Comparison of ENCODE assay signal across 14 mouse cellular contexts in genomic region chr8:108595721-108596495, GRCm38 (mm10).
DNase-seq lines count a peak whose midpoint lies in the region; ATAC-seq and TF ChIP-seq lines count a peak whose summit lies in the region.
"Had no signal": no experiment of that assay in that cellular context is flagged by ENCODE, and none has a peak within 500 bp of the region (broad histone marks: within the 10 kb centered on the region; RNA-seq: fewer than 3 reads in every experiment).

No protein-coding gene starts in this region.

- TF ChIP-seq CTCF in kidney, postnatal 0 days (IDR thresholded peaks at IDR 0.05; ENCODE audit: low read depth): no peak

- H3K4me3 ChIP-seq in heart, embryonic 12.5 days: no peak overlapping the region
- no peak overlapping the region for H3K4me3 ChIP-seq in heart, embryonic 15.5 days
- no peak overlapping the region for H3K4me3 ChIP-seq in kidney, postnatal 0 days (replicated peaks; ENCODE audit: low read depth, low read length)
- no peak overlapping the region for H3K4me3 ChIP-seq in lung, embryonic 16.5 days (ENCODE audit: low read length)
- H3K4me3 ChIP-seq: erythroblast, embryonic 14.5 days had no signal

- no peak overlapping the region for H3K27ac ChIP-seq in heart, embryonic 12.5 days (ENCODE audit: poor library complexity, severe bottlenecking)
- H3K27ac ChIP-seq in heart, embryonic 15.5 days: peak overlapping the region; percentile 53; the same call in 1 of the 2 replicates
- peak overlapping the region; percentile 42; the same call in 1 of the 2 replicates for H3K27ac ChIP-seq in kidney, postnatal 0 days
- peak overlapping the region; percentile 83 for H3K27ac ChIP-seq in lung, embryonic 16.5 days (ENCODE audit: low read length)
- H3K27ac ChIP-seq: stomach, postnatal 0 days had no signal

- 65% methylated on average over 19 of the region's 19 CpGs for WGBS in heart, embryonic 12.5 days
- WGBS in heart, embryonic 15.5 days: 59% methylated on average over 19 of the region's 19 CpGs
- 66% methylated on average over 19 of the region's 19 CpGs for WGBS in kidney, postnatal 0 days
- WGBS in lung, embryonic 16.5 days: 41% methylated on average over 19 of the region's 19 CpGs

- no peak overlapping the region for H3K4me2 ChIP-seq in heart, embryonic 12.5 days
- H3K4me2 ChIP-seq in heart, embryonic 15.5 days: no peak overlapping the region
- no peak overlapping the region for H3K4me2 ChIP-seq in kidney, postnatal 0 days (ENCODE audit: low read length)
- 0 out of 2 replicates have a peak overlapping the region, but pooled peaks have one; percentile 23 for H3K4me2 ChIP-seq in lung, embryonic 16.5 days (ENCODE audit: low read depth, low read length)
- H3K4me2 ChIP-seq: midbrain, embryonic 11.5 days had no signal

- no peaks in the 10 kb centered on the region for H3K36me3 ChIP-seq in heart, embryonic 12.5 days
- no peaks in the 10 kb centered on the region for H3K36me3 ChIP-seq in heart, embryonic 15.5 days
- H3K36me3 ChIP-seq in kidney, postnatal 0 days (ENCODE audit: insufficient read depth, low read length): no peaks in the 10 kb centered on the region
- no peaks in the 10 kb centered on the region for H3K36me3 ChIP-seq in lung, embryonic 16.5 days (ENCODE audit: control insufficient read depth, insufficient read depth, low read length)

- no peak for ATAC-seq in heart, embryonic 12.5 days (ENCODE audit: insufficient number of reproducible peaks, low FRiP score)
- ATAC-seq in heart, embryonic 15.5 days (replicated peaks; ENCODE audit: insufficient number of reproducible peaks, insufficient read depth, low FRiP score, low read depth): no peak
- ATAC-seq in kidney, postnatal 0 days (replicated peaks; ENCODE audit: low FRiP score, low read depth): no peak
- 0 out of 2 replicates have a peak, but pooled peaks have one; percentile 43 for ATAC-seq in lung, embryonic 16.5 days (ENCODE audit: low read depth)
- ATAC-seq in erythroblast, adult 5-6 weeks (replicated peaks; ENCODE audit: low FRiP score, poor library complexity, severe bottlenecking): no peak
- ATAC-seq: inflammation-experienced regulatory T-cells, adult 6 months had no signal

- DNase-seq in heart, adult 11 months: peak; percentile 96
- peak; percentile 69 for DNase-seq in kidney, postnatal 0 days (ENCODE audit: low spot score)
- DNase-seq in left cerebral cortex, adult 18-20 months (ENCODE audit: low spot score in 2 of 2): no peak
- DNase-seq in right cerebral cortex, adult 2 months (ENCODE audit: low spot score in 2 of 2): no peak
- DNase-seq: gastrocnemius, postnatal 10 days; right cerebral cortex, postnatal 14 days had no signal

- H3K27me3 ChIP-seq in heart, embryonic 12.5 days (replicated peaks): no peaks in the 10 kb centered on the region
- no peaks in the 10 kb centered on the region for H3K27me3 ChIP-seq in heart, embryonic 15.5 days
- no peaks in the 10 kb centered on the region for H3K27me3 ChIP-seq in kidney, postnatal 0 days (ENCODE audit: insufficient read depth, low read length)
- no peaks in the 10 kb centered on the region for H3K27me3 ChIP-seq in lung, embryonic 16.5 days (ENCODE audit: control insufficient read depth, insufficient read depth, low read depth, low read length)

- no peak overlapping the region for H3K9ac ChIP-seq in heart, embryonic 12.5 days
- H3K9ac ChIP-seq in heart, embryonic 15.5 days: no peak overlapping the region
- H3K9ac ChIP-seq in kidney, postnatal 0 days (ENCODE audit: low read depth, low read length): no peak overlapping the region
- no peak overlapping the region for H3K9ac ChIP-seq in lung, embryonic 16.5 days (ENCODE audit: low read length)

- H3K9me3 ChIP-seq in heart, embryonic 12.5 days (replicated peaks): no peaks in the 10 kb centered on the region
- H3K9me3 ChIP-seq in heart, embryonic 15.5 days (replicated peaks): no peaks in the 10 kb centered on the region
- H3K9me3 ChIP-seq in kidney, postnatal 0 days (replicated peaks; ENCODE audit: low read length): no peaks in the 10 kb centered on the region
- H3K9me3 ChIP-seq in lung, embryonic 16.5 days (ENCODE audit: control insufficient read depth, low read length): no peaks in the 10 kb centered on the region

- H3K4me1 ChIP-seq in heart, embryonic 12.5 days (replicated peaks): peaks cover 12% of the 10 kb centered on the region; the same call in 1 of the 2 replicates
- peaks cover 23% of the 10 kb centered on the region for H3K4me1 ChIP-seq in heart, embryonic 15.5 days (replicated peaks)
- H3K4me1 ChIP-seq in kidney, postnatal 0 days (replicated peaks; ENCODE audit: insufficient read depth, low read length): peaks cover 5% of the 10 kb centered on the region
- H3K4me1 ChIP-seq in lung, embryonic 16.5 days (replicated peaks; ENCODE audit: control insufficient read depth, insufficient read depth, low read length): peaks cover 35% of the 10 kb centered on the region

Comparison
In these comparisons a context has a peak if more than half of its experiments do, and no peak if none do; other contexts are left out.
1. DNase-seq: peak in heart, adult 11 months (single experiment) and kidney, postnatal 0 days (single experiment); none in left cerebral cortex, adult 18-20 months (0 of 2) and right cerebral cortex, adult 2 months (0 of 2).